Mouse (Mus musculus) bone marrow macrophage, adult 2 months (primary cell): ENCODE measurements around the gene Gm5129. TPM values are rescaled to one million over a fixed set of nuclear protein-coding genes. Genes with fewer than 3 reads are reported as not detected.

Experiments used
- H3K27ac ChIP-seq: 2 replicates; pipeline ENCODE4 v1.5.1; 2012; ENCODE audit warnings: low read depth, low read length; ENCODE audit not compliant: insufficient read depth
- H3K4me1 ChIP-seq: 2 replicates; pipeline ENCODE4 v1.6.1; 2012; ENCODE audit warnings: low read length; ENCODE audit not compliant: control insufficient read depth, insufficient read depth
- H3K4me3 ChIP-seq: 2 replicates; pipeline ENCODE4 v1.5.1; 2012; ENCODE audit warnings: mild to moderate bottlenecking, low read length, moderate library complexity; ENCODE audit not compliant: insufficient read depth
- CTCF ChIP-seq: IDR thresholded peaks from 2 replicates; pipeline ENCODE4 v1.5.1; 2012; ENCODE audit warnings: low read depth, mild to moderate bottlenecking, low read length, moderate library complexity
- POLR2A ChIP-seq: IDR thresholded peaks from 2 replicates; pipeline ENCODE4 v1.6.1; 2012; ENCODE audit warnings: mild to moderate bottlenecking, low read depth, low read length, borderline replicate concordance
- polyA plus RNA-seq: library from polyadenylated mRNA; stranded (reverse); fragments of >200 nt; gene quantifications from 2 replicates; pipeline ENCODE4 v1.2.4, GENCODE M21; 2012; ENCODE audit not compliant: missing spikeins, insufficient read depth, insufficient read length

The Gm5129 gene
- polyA plus RNA-seq, 1 experiment = not detected

DNA sequence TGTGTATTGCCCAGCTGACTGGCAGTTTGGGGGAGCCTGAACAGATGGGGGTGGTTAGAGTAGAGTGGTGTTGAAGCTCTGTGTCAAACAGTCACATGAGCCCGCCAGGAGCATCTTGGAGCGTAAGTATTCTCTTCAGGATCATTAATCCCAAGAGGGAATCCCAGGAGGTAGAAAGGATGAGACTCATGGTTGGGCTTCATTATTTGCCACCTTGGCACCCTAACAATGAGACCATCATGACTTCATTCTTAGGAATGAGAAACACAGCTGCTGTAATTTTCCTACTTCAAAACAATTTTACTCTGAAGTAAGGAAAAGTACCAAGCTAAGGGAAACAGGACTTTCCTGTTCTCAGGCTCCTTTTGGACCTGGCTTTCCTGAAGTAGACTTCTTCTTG lies 10.4 kb downstream of the Gm5129 start:
- no peak for TF ChIP-seq CTCF
- no peak for TF ChIP-seq POLR2A
- H3K27ac ChIP-seq = no peak overlapping the region
- H3K4me1 ChIP-seq = peaks cover 7% of the 10 kb centered on the region; the same call in 1 of the 2 replicates
- H3K4me3 ChIP-seq = no peak overlapping the region

DNA sequence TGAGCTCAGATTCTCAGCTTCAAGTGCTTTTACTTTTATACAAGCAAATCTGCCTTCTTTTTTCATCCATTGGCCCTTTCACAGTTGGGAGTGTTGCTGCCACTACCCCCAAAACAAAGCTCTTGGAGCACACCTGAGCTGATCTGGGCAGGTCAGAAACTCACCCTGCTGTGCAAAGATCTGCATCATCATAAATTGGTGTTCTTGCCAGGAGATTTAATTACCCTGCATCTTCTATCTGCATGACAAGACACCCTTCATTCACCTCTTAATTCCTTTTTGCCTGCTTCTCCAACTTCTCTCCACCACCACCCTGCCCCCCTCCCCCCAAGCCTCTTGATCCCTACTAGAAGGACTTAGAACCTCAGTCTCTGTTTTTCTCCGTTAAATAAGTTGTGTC lies 14.6 kb downstream of the Gm5129 start:
- Histone ChIP-seq H3K27ac (no peak overlapping the region), H3K4me1 (peaks cover 5% of the 10 kb centered on the region; the same call in 1 of the 2 replicates), H3K4me3 (no peak overlapping the region)
- TF ChIP-seq CTCF (no peak), POLR2A (no peak)

DNA sequence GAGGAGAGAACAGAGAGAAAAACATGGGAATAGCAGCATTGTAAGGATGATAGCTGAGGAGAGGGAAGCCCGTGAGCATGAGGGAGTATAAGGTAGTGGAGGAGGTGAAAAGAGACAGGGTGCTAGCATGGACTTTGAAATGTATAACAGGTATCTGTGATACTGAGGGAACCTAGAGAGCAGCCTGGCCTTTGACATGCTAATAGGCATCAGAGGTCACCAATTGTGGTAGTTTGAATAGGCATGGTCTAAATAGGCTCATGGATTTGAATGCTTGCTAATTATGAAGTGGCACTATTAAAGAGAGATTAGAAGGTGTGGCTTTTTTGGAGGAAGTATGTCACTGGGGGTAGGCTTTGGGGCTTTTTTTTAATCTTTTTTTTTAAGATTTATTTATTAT lies 22.8 kb downstream of the Gm5129 start:
- no peak for TF ChIP-seq POLR2A
- TF ChIP-seq CTCF = no peak
- Histone ChIP-seq H3K4me3 (no peak overlapping the region), H3K27ac (no peak overlapping the region), H3K4me1 (no peaks in the 10 kb centered on the region)

DNA sequence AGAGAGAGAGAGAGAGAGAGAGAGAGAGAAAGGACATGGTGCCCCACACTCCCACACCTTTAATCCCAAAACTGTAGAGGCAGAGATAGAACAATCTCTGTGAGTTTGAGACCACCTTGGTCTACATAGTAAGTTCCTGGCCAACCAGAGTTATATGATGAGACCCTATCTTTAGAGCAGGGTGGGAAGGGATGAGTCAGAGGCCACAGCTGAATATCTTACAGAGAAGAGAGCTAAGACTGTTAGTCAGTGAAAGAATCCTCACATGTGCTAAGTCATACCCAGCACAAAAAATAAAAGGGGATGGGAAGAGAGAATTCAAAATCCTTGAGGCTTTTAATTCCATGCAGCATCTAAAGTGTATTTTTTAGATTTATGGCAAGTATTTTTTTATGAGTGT lies 24.1 kb downstream of the Gm5129 start:
- no peaks in the 10 kb centered on the region for H3K4me1 ChIP-seq
- TF ChIP-seq POLR2A = no peak
- TF ChIP-seq CTCF = no peak
- H3K4me3 ChIP-seq = no peak overlapping the region
- no peak overlapping the region for H3K27ac ChIP-seq

DNA sequence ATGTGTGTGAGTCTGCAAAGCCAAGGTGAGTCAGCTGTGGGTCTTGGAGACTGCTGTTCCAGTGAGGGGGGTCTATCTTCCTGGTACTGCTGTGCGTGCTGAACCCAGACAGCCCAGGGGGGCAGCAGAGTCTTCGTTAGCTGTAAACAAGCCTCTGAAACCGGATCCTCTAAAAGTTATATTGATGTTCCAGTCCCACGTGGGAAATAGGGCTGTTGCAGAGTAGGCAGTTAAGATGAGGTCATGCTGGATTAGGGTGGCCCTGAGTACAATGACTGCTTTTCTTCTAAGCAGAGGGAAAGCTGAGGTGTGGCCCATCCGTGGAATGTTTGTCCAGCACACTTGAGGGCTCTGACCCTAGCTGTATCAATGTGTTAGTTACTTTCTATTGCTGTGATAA lies 27.5 kb downstream of the Gm5129 start:
- no peaks in the 10 kb centered on the region for H3K4me1 ChIP-seq
- H3K4me3 ChIP-seq = no peak overlapping the region
- no peak for TF ChIP-seq CTCF
- TF ChIP-seq POLR2A = no peak
- no peak overlapping the region for H3K27ac ChIP-seq

DNA sequence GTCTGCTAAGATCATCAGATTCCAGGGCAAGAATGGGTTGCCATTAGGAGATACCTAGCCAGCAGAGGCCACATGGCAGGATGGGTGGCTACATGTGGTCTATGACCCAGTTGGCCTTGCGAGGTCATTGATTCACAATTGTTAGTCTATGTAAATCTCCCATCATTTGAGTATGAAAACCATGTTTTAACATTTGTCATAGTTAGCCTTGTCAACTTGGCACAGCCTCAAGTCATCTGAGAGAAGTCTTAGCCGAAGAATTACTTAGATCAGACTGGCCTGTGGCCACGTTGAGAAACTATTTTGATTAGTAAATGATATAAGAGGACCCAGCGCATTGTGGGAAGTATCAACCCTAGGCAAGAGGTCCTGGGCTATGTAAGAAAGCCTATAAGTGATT lies 28.5 kb downstream of the Gm5129 start:
- no peak for TF ChIP-seq POLR2A
- TF ChIP-seq CTCF = no peak
- H3K4me3 ChIP-seq = no peak overlapping the region
- no peak overlapping the region for H3K27ac ChIP-seq
- H3K4me1 ChIP-seq = no peaks in the 10 kb centered on the region

DNA sequence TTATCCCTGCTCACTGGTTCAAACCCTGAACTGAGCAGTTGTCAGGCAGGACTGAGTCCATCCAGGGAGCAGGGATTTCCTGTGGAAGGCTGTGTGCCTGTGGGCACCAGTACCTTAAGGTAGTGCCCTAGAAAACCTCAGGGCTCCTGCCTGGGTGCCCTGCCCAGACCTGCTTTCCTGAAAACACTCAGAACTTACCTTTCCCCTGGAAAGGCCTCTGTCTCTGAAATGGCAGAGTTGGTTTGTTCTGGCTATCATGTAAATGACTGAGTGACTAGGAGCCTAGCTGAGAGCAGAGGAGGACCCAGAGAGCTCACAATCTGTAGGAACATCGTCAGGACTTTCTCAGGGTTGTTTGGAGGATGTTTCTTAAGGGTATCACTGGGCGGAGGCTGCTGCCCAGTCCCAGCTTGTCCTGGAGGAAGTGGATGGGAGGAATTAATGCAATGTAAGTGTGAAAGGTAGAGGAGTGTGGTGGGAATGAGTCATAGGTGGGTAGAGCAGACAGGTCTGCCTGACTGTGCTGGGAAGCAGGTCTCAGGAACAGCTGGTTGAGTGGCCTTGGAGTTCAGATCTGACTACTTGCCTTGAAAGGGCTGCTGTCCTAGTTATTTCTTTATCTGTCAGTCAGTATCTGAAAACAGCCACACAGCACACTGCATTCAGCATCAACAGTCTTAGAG lies 36.1 kb downstream of the Gm5129 start:
- TF ChIP-seq CTCF (no peak), POLR2A (no peak)
- Histone ChIP-seq H3K4me3 (no peak overlapping the region), H3K27ac (no peak overlapping the region)

DNA sequence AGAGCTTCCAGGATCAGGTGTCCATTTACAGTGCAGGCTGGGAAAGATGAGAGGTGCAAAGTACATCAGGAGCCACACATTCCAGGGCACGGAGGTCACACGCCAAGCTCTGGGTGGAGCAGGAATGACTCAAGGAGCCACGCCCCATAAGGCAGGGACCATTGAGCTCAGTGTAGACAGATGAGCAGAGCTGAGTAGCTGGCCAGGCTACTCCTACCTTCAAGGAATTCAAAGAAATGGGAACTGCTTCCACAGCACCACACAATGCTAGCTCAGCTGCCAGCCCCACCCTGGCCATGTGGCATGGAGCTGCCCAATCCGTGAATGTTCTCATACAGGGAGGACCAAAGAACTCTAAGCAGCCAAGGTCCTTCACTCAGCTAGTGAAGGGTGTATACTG lies 37.2 kb downstream of the Gm5129 start:
- no peak for TF ChIP-seq CTCF
- TF ChIP-seq POLR2A = no peak
- Histone ChIP-seq H3K4me1 (peaks cover 11% of the 10 kb centered on the region; the same call in 1 of the 2 replicates), H3K27ac (no peak overlapping the region), H3K4me3 (no peak overlapping the region)

More for the DNA sequence above, 36.1 kb downstream of the Gm5129 start:
- H3K4me1 ChIP-seq = peaks cover 7% of the 10 kb centered on the region; the same call in 1 of the 2 replicates

DNA sequence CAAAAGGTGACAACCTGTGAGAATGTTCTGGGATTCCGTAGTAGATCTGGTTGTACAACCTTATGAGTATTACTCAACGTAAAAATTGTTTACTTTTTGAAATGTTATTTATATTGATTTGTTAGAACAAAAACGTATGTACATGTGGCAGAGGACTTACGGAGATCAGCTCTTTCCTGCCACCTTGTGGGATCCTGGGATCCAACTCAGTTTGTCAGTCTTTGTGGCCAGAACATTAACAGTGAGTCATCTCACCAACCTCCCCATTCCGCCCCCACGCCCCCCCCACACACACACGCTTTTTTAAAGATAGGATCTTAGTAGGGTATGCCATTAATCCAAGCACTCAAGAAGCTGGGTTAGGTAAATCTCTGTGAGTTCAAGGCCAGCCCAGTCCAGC lies 47.4 kb downstream of the Gm5129 start:
- H3K4me3 ChIP-seq = no peak overlapping the region
- H3K4me1 ChIP-seq = peaks cover 4% of the 10 kb centered on the region
- TF ChIP-seq POLR2A (no peak), CTCF (no peak)
- H3K27ac ChIP-seq = no peak overlapping the region

DNA sequence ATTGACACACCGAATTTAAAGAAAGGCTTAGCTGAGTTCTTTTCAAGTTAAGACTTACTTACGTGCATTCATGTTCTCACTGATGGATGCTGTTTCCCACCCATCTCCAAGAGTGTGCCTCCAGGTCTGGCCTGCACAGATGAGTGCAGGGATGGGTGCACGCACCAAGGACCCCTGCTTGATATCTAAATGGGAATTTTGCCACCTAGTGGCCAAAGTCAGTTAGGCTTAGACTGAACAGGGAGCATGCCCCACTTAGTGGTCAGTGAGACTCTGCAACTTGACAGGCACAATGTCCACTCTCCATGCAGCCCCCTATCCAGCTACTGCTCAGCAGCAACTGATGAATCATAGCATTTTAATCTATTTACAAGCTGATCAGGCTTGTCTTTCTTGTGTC lies 48.1 kb downstream of the Gm5129 start:
- no peaks in the 10 kb centered on the region for H3K4me1 ChIP-seq
- no peak for TF ChIP-seq POLR2A
- peak; percentile 80 for TF ChIP-seq CTCF
- H3K4me3 ChIP-seq = no peak overlapping the region
- no peak overlapping the region for H3K27ac ChIP-seq

Other genes starting within 250 kb of the Gm5129 start
- 11.5 and 15.9 TPM in 2 replicates for gene Ube3c, start 166.7 kb downstream of the Gm5129 start, polyA plus RNA-seq
- 112 and 123 TPM in 2 replicates for gene Dnajb6, start 248 bp downstream of the Gm5129 start, polyA plus RNA-seq